Mouse (Mus musculus) Muller cell, postnatal 12 days (primary cell): ENCODE data around the gene Runx1.

Experiments
- DNase-seq: peaks from one replicate; pipeline ENCODE4 v3.0.0-alpha.2; 2015; ENCODE audit errors: inconsistent ontology term

Runx1 gene

DNA sequence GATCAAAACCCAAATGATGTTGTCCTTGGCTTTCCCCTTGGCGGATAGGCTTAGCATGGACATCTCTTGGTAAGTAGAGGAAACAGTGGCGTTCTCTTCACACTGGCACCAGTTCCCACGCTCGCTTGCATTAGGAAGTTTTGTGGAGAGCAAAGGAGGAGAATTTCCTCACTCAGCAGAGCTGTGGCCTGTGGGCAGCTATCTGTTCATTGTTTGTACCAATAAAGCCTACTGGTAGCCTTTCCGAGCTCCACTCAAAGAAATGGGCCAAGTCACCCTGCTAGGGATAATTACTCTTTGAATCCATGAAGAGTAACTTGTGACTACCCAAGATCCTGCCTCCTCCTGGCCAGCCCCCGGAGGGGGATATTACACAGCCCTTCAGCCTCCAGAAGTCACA is 734 bp upstream of the Runx1 start:
- no peak for DNase-seq

GRCm38 (mm10) chr16:92825204-92825843 is 625 bp downstream of the Runx1 start:
- DNase-seq = no peak

GRCm38 (mm10) chr16:92824723-92825203 is 1.2 kb downstream of the Runx1 start:
- DNase-seq = no peak

- DNase-seq = peak; percentile 66
Measured at GRCm38 (mm10) chr16:92824003-92824722, 1.8 kb downstream of the Runx1 start.

DNA sequence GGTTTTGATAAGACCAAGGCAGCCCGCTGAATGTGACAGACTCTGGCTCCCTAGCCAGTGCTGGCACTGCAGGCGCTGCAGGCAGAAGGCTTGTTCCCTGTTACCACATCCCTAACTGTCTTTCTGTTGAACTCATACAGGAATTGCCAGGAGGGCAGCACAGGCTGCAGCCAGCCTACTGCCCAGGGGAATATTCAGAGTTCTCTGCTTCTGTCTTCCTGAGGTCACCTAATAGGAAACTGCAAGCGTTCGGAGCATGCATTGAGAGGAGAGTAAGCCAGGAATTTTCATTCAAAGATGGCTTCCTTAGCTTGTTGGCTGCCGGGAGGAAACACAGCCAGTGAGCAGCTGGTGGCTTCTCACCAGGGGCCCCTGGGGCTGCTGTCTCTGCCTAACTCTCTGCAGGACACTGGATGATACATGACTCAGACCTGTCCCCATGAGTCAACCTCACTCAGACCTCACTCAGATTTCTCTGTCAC is 2.5 kb downstream of the Runx1 start:
- peak; percentile 88 for DNase-seq

DNA sequence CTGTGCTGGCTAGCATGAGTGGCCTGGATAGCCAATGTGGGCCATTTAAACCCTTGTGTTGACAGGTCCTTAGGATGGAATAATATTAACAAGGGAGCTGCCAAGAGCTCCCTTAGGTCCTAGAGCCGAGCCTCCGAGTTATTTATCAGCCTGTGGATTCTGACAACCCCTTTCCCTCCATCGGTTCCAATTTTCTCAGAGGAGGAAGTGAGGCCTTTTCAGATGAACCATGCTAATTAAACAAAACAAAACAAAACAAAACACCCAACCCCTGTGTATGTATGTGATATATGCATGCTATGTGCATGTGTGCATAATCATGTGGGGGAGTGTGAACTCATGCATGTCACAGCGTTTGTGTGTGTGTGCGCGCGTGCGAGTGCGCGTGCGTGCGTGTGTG is 3.3 kb downstream of the Runx1 start:
- no peak for DNase-seq

DNA sequence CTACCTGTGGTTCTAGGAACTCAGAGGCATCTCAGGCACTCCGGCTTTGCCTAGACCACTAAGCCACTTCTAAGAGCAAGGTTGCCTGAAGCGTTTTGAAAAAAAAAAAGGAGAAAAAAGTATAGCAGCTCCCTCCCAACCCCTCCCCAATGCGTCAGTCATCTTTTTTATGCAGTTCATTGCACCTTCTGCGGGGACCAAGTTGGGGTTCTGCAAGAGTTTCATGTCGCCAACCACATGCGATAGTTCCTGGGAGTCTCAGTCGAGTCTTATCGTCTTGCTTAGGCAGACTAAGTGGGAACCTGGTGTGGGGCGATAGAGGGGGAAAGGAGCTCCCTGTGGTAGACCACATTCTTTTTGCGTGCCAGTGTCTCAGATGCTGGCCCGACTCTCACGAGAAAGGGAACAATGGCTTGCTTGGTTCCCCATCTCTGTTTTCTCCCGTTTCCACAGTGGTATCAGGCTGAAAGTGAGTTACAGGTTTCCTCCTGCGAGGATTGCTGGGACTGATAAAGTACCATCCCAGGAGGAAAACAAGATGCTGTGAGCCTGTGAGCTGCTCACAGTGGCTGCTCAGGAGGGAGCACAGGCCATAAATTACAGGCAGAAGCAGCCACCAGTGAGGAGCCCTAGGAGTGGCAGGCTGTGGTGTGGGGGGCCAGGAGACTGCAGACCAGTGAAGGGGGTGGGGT is 3.9 kb downstream of the Runx1 start:
- no peak for DNase-seq

- DNase-seq = no peak
Measured at GRCm38 (mm10) chr16:92821596-92821937, 4.4 kb downstream of the Runx1 start.

DNA sequence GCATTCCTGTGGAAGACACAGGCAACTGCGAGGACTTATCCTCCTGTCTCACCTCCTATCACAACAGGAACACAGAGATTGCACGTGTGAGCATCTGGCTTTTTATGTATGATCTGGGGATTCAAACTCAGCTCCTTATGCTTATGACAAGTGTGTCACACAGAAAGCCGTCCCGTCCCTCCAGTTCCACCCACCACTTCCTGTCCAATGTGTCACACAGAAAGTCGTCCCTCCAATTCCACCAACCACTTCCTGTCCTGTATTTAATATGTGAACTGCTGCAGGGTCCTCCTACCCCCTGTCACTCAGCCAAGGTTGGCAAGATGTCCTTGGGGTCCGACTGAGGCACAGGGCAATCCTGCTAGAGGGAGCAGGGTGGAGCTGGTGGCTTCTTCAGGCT is 5.5 kb downstream of the Runx1 start:
- no peak for DNase-seq

DNA sequence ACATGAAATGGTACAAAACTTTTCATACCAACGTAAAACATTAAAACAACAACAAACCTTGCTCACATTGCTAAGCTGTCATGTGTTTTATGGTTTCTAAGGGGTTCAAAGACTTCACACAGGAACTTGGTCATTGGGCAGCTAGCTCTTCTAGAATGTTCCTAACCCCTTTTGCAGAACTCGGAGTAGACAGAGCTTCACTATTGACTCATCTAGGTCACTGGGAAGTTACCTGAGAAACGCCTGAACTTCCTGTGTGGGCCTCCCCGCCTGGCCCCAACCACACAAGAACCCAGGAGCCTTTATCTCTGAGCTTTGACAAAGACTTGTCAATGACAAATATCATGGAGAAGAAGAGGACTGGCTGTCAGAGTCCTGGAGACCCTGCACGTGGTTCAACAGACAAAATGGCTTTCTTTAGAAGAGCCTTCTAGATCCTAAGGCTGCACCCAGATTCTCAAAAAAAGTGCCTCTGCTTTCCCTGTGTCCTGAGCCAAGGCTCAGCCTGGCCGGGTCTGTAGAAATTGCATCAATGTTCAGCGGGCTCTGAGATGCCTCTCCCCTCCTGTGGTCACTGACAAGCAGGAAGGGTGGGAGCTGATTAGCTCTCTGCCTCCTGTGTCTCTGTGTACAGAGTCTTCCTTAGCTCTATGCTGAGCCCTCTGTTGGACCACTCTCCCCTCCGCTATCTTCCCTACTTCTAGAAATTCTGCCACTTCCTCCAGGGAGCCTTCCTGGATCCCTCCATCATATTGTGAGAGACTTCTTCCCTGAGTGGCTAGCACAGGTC is 7.3 kb downstream of the Runx1 start:
- DNase-seq = no peak

DNA sequence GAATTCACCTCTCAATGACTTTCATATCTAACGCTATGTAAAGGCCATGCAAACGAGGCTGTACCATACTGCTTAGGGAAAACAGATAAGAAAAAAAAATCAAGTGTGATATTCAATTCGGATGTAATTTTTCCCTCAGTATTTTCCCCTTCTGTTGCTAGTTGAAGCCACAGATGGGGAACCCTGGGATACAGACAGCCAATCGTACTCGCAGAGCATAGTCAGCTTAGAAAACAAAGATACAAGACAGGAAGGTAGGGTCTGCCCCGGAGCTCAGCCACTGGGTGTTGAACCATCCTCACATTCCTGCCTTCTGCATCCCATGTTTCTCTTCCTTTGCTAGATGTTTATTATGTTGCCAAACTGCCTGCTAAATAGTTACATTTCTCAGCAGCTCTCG is 9.9 kb downstream of the Runx1 start:
- DNase-seq = no peak

- no peak for DNase-seq
Measured at GRCm38 (mm10) chr16:92815195-92815527, 10.8 kb downstream of the Runx1 start.

DNA sequence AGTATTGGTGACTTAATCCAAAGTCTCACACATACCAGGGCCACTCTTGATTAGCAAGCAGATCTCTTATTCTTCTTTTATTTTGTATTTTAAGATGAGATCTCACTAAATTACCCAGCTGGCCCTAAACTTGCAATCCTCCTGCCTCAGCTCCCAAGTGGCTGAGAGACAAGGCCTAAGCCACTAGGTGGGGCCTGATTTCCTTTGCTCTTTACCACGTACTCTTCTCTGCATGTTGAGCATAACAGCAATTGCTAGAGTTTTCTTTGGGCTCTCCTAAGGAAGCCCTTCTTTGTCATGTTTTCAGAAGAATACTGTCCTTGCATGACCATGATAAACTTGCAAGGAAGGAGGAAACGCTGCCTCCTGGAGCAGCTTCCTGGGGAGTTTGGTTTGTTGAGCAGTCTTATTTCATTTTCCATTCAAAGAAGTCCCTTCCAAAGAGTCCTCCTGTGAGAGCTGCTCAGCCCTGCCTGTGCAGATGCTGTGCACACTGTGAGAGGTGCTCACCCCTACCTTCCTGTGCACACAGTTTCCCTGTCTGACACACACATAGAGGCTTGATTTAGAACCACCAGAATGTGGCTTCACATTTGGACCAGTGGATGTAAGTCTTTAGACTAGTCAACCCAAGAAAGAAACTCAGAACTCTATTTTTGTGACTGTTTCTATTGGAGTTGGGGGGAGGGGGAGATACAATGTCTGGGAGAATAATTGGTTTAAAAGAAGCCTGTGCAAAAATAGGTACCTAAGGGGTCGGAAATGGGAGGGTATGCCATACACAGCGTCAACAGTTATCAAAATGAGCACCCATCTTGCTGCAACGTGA is 11.4 kb downstream of the Runx1 start:
- DNase-seq = no peak

GRCm38 (mm10) chr16:92812405-92812804 is 13.5 kb downstream of the Runx1 start:
- no peak for DNase-seq

DNA sequence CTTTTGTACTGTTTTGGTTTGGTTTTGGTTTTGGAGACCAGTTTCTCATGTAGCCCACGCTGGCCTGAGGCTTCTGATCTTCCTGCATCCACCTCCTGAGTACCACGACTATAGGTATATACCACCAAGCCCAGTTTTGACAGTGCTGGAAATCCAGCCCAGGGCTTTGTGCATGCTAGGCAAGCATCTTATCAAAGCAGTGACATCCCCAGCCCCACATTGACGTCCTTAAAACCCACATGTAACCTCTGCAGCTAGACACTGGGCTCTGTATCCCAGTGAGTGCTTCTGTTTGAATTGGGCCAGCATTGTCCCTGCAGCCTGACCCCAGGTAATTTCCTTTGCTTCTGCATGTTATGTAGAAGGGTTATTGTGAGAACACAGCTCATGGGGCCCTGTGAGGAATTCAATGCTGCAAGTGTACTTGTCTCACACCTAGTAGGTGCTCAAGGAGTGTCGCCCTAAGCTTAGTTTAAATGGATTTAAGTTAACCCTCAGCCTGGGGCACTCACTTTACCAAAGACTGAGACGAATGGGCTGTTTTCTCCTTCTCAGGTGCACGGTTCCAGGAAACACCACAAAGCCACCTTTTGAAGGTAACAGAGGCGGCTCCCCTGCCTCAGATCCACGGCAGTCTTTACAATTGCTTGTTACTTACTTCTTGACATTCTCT is 15.2 kb downstream of the Runx1 start:
- no peak for DNase-seq

DNA sequence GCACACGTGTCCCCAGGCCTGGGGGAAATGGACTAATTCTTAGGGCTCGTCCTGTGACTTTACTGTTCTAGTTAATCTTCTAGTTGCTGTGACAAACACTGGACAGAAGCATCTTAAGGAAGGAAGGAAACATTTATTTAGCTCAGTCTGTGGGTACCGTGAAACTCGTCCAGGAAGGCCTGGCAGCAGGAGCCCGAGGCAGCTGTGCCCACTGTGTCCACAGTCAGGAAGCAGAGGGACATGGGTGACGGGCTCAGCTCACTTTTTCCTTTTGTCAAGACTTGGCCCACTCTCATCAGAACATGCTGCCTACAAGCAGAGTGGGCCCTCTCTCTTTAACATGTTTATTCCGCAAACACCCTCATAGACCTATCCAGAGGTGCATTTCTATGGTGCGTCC is 18.2 kb downstream of the Runx1 start:
- no peak for DNase-seq

- no peak for DNase-seq
Measured at GRCm38 (mm10) chr16:92803076-92803580, 22.8 kb downstream of the Runx1 start.

- DNase-seq = no peak
Measured at GRCm38 (mm10) chr16:92801567-92801966, 24.4 kb downstream of the Runx1 start.

- DNase-seq = no peak
Measured at GRCm38 (mm10) chr16:92800845-92801244, 25.1 kb downstream of the Runx1 start.

GRCm38 (mm10) chr16:92799940-92800339 is 26.0 kb downstream of the Runx1 start:
- no peak for DNase-seq
